Mouse (Mus musculus) forebrain, embryonic 16.5 days (tissue): ENCODE data around the gene Tcf25. TPM values are rescaled to one million over a fixed set of nuclear protein-coding genes. Genes with fewer than 3 reads are reported as not detected.
"Not testable (repeated sequence)": the region's sequence is repeated elsewhere in the genome, so short reads cannot be mapped to it uniquely, and the experiment has no call there.

Source experiments
- ATAC-seq: fragments of 200-750 bp; cut with Nextera tagmentation; 2 replicates; pipeline ENCODE4 v1.8.0; 2017; ENCODE audit warnings: mild to moderate bottlenecking, moderate library complexity
- H3K27ac ChIP-seq: fragments of 300-500 bp; sonication (generic); 2 replicates; pipeline ENCODE4 v1.5.1; 2014; ENCODE audit warnings: low read length, control low read depth
- H3K27me3 ChIP-seq: fragments of 300-500 bp; sonication (generic); replicated peaks from 2 replicates; pipeline ENCODE4 v1.6.1; 2014; ENCODE audit warnings: low read length; ENCODE audit not compliant: control insufficient read depth, insufficient read depth
- H3K36me3 ChIP-seq: fragments of 300-500 bp; sonication (generic); 2 replicates; pipeline ENCODE4 v1.6.1; 2014; ENCODE audit not compliant: control insufficient read depth, insufficient read depth
- H3K4me1 ChIP-seq: fragments of 300-500 bp; sonication (generic); replicated peaks from 2 replicates; pipeline ENCODE4 v1.6.1; 2014; ENCODE audit warnings: low read length; ENCODE audit not compliant: control insufficient read depth, insufficient read depth
- H3K4me2 ChIP-seq: fragments of 300-500 bp; sonication (generic); 2 replicates; pipeline ENCODE4 v1.6.1; 2014; ENCODE audit warnings: mild to moderate bottlenecking, low read length, control low read depth
- H3K4me3 ChIP-seq: fragments of 300-500 bp; sonication (generic); replicated peaks from 2 replicates; pipeline ENCODE4 v1.5.1; 2014; ENCODE audit warnings: mild to moderate bottlenecking, low read length, control low read depth
- H3K9ac ChIP-seq: fragments of 300-500 bp; sonication (generic); replicated peaks from 2 replicates; pipeline ENCODE4 v1.6.1; 2014; ENCODE audit warnings: low read depth, low read length, control low read depth
- H3K9me3 ChIP-seq: fragments of 300-500 bp; sonication (generic); 2 replicates; pipeline ENCODE4 v1.6.1; 2016; ENCODE audit warnings: low read length; ENCODE audit not compliant: control insufficient read depth
- WGBS: fragments of 180-500 bp; shearing (Covaris S2); extraction: QIAGEN DNeasy Blood & Tissue Kit; methylation state at CpG from one replicate; pipeline ENCODE4 v1.1.7; 2014; 5-methylcytosine and 5-hydroxymethylcytosine counted together
- polyA plus RNA-seq: library from polyadenylated mRNA; unstranded; fragments of >200 nt; fragmentation: Nextera tagmentation; extraction: Ambion mirVana; gene quantifications from 2 replicates; pipeline ENCODE4 v1.2.1, GENCODE M21; 2015

The Tcf25 gene
- polyA plus RNA-seq, 1 experiment from 2014 or later, result 283 TPM

GRCm38 (mm10) chr8:123412560-123413170 is 39.1 kb downstream of the Tcf25 start:
- peak overlapping the region; percentile 98 for H3K4me2 ChIP-seq
- H3K27me3 ChIP-seq, result no peaks in the 10 kb centered on the region
- peak; percentile 13 for ATAC-seq
- peak overlapping the region; percentile 92 for H3K4me3 ChIP-seq
- no peaks in the 10 kb centered on the region; the same call in none of the 2 replicates for H3K36me3 ChIP-seq
- no peaks in the 10 kb centered on the region for H3K9me3 ChIP-seq
- peaks cover 36% of the 10 kb centered on the region for H3K4me1 ChIP-seq
- WGBS, result under 1% methylated on average over 12 of the region's 12 CpGs
- H3K27ac ChIP-seq, result peak overlapping the region; percentile 98
- H3K9ac ChIP-seq, result peak overlapping the region; percentile 97

DNA sequence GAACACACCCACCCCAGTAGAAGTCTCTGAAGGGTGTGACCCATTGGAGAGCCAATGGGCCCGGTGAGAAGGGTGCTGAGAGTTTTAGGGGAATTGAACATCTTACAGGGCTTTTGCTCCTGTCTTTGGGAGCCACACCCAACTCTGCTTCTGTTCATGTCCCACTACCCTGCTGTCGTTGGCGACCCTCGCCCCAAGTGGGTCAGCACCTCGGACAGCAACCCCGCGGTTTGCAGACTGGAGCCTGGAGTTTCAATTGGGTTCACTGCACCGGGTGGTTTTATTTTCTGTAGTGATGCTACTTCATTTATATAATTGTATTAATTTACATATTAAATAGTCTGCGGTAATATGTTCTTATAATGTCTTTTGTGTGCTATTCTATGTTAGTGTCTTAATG is 40.7 kb downstream of the Tcf25 start:
- Histone ChIP-seq H3K4me1 (peaks cover 29% of the 10 kb centered on the region), H3K4me3 (peak overlapping the region; percentile 92), H3K36me3 (peaks cover 12% of the 10 kb centered on the region), H3K4me2 (peak overlapping the region; percentile 98), H3K9me3 (no peaks in the 10 kb centered on the region), H3K27ac (peak overlapping the region; percentile 49; the same call in 1 of the 2 replicates), H3K27me3 (no peaks in the 10 kb centered on the region), H3K9ac (peak overlapping the region; percentile 97)
- ATAC-seq, result no peak
- WGBS, result 10% methylated on average over 9 of the region's 9 CpGs

GRCm38 (mm10) chr8:123414997-123415696 is 41.6 kb downstream of the Tcf25 start:
- peaks cover 19% of the 10 kb centered on the region for H3K36me3 ChIP-seq
- H3K4me3 ChIP-seq, result peak overlapping the region; percentile 92
- not testable (repeated sequence) for H3K27ac ChIP-seq, H3K27me3 ChIP-seq, H3K9ac ChIP-seq, H3K9me3 ChIP-seq, ATAC-seq
- peaks cover 20% of the 10 kb centered on the region for H3K4me1 ChIP-seq
- WGBS, result 81% methylated on average over 5 of the region's 5 CpGs
- peak overlapping the region; percentile 98 for H3K4me2 ChIP-seq

- WGBS, result 75% methylated on average over 8 of the region's 8 CpGs
- ATAC-seq, result no peak
- H3K27me3 ChIP-seq, result no peaks in the 10 kb centered on the region
- H3K9ac ChIP-seq, result no peak overlapping the region
- H3K4me2 ChIP-seq, result peak overlapping the region; percentile 47
- H3K27ac ChIP-seq, result no peak overlapping the region
- peaks cover 19% of the 10 kb centered on the region for H3K4me1 ChIP-seq
- H3K36me3 ChIP-seq, result peaks cover 26% of the 10 kb centered on the region
- peak overlapping the region; percentile 26 for H3K4me3 ChIP-seq
- H3K9me3 ChIP-seq, result no peaks in the 10 kb centered on the region
Observed at GRCm38 (mm10) chr8:123415967-123416943, 42.7 kb downstream of the Tcf25 start.

GRCm38 (mm10) chr8:123416944-123417555 is 43.5 kb downstream of the Tcf25 start:
- 78% methylated on average over 8 of the region's 8 CpGs for WGBS

GRCm38 (mm10) chr8:123419711-123420110 is 46.2 kb downstream of the Tcf25 start:
- Histone ChIP-seq H3K9ac (no peak overlapping the region), H3K27me3 (no peaks in the 10 kb centered on the region), H3K36me3 (peaks cover 35% of the 10 kb centered on the region), H3K4me2 (no peak overlapping the region), H3K27ac (no peak overlapping the region), H3K9me3 (no peaks in the 10 kb centered on the region), H3K4me1 (peaks cover 20% of the 10 kb centered on the region), H3K4me3 (no peak overlapping the region)
- ATAC-seq, result no peak
- whole genome bisulfite sequencing, result 94% methylated on average over 4 of the region's 4 CpGs

More at GRCm38 (mm10) chr8:123416944-123417555, 43.5 kb downstream of the Tcf25 start:
- Histone ChIP-seq H3K36me3 (peaks cover 28% of the 10 kb centered on the region), H3K4me3 (no peak overlapping the region), H3K4me1 (peaks cover 21% of the 10 kb centered on the region), H3K4me2 (peak overlapping the region; percentile 31), H3K9me3 (no peaks in the 10 kb centered on the region), H3K27me3 (no peaks in the 10 kb centered on the region), H3K9ac (no peak overlapping the region), H3K27ac (no peak overlapping the region)
- no peak for ATAC-seq

- H3K4me1 ChIP-seq, result peaks cover 19% of the 10 kb centered on the region
- no peak overlapping the region for H3K4me3 ChIP-seq
- H3K9me3 ChIP-seq, result no peaks in the 10 kb centered on the region
- 93% methylated on average over 34 of the region's 34 CpGs for whole genome bisulfite sequencing
- H3K4me2 ChIP-seq, result no peak overlapping the region
- ATAC-seq, result 0 out of 2 replicates have a peak, but pooled peaks have one; percentile 29
- H3K27me3 ChIP-seq, result no peaks in the 10 kb centered on the region
- peaks cover 35% of the 10 kb centered on the region for H3K36me3 ChIP-seq
- H3K27ac ChIP-seq, result no peak overlapping the region
- H3K9ac ChIP-seq, result no peak overlapping the region
Observed at GRCm38 (mm10) chr8:123420525-123421281, 47.1 kb downstream of the Tcf25 start.

GRCm38 (mm10) chr8:123421325-123421724 is 47.8 kb downstream of the Tcf25 start:
- 88% methylated on average over 19 of the region's 19 CpGs for WGBS
- H3K9me3 ChIP-seq, result no peaks in the 10 kb centered on the region; the same call in 1 of the 2 replicates
- H3K4me2 ChIP-seq, result no peak overlapping the region
- H3K27ac ChIP-seq, result no peak overlapping the region
- peaks cover 14% of the 10 kb centered on the region for H3K4me1 ChIP-seq
- no peak overlapping the region for H3K9ac ChIP-seq
- ATAC-seq, result no peak
- no peaks in the 10 kb centered on the region for H3K27me3 ChIP-seq
- H3K36me3 ChIP-seq, result peaks cover 35% of the 10 kb centered on the region
- no peak overlapping the region for H3K4me3 ChIP-seq
